12 mouse cellular contexts compared by ENCODE assay signal in genomic region chr8:115008624-115009620, GRCm38 (mm10).
DNase-seq lines count a peak whose midpoint lies in the region; ATAC-seq and TF ChIP-seq lines count a peak whose summit lies in the region.
"Had no signal": no experiment of that assay in that cellular context is flagged by ENCODE, and none has a peak within 500 bp of the region (broad histone marks: within the 10 kb centered on the region; RNA-seq: fewer than 3 reads in every experiment).

No protein-coding gene starts in this region.

- no peaks in the 10 kb centered on the region for H3K4me1 ChIP-seq in forebrain, postnatal 0 days (ENCODE audit: insufficient read depth)
- H3K4me1 ChIP-seq in forebrain, embryonic 12.5 days = peaks cover 24% of the 10 kb centered on the region
- peaks cover 12% of the 10 kb centered on the region; the same call in 1 of the 2 replicates for H3K4me1 ChIP-seq in lung, postnatal 0 days (ENCODE audit: insufficient read depth, low read depth, low read length)

- no peak overlapping the region for H3K9ac ChIP-seq in forebrain, postnatal 0 days
- H3K9ac ChIP-seq in forebrain, embryonic 12.5 days = no peak overlapping the region
- no peak overlapping the region for H3K9ac ChIP-seq in lung, postnatal 0 days (replicated peaks; ENCODE audit: low read depth)
- H3K9ac ChIP-seq: limb, embryonic 13.5 days; midbrain, embryonic 12.5 days had no signal

- no peak for TF ChIP-seq CTCF in forebrain, postnatal 0 days (IDR thresholded peaks at IDR 0.05; ENCODE audit: low read depth)
- TF ChIP-seq CTCF in lung, postnatal 0 days (IDR thresholded peaks at IDR 0.05) = no peak

- H3K36me3 ChIP-seq in forebrain, postnatal 0 days (ENCODE audit: insufficient read depth) = no peaks in the 10 kb centered on the region
- H3K36me3 ChIP-seq in forebrain, embryonic 12.5 days (replicated peaks) = no peaks in the 10 kb centered on the region
- no peaks in the 10 kb centered on the region for H3K36me3 ChIP-seq in lung, postnatal 0 days (ENCODE audit: insufficient read depth, low read length)
- H3K36me3 ChIP-seq: forebrain, embryonic 10.5 days; limb, embryonic 13.5 days; midbrain, embryonic 12.5 days had no signal

- no peak overlapping the region for H3K4me2 ChIP-seq in forebrain, postnatal 0 days (ENCODE audit: low read depth)
- no peak overlapping the region for H3K4me2 ChIP-seq in forebrain, embryonic 12.5 days
- H3K4me2 ChIP-seq in lung, postnatal 0 days (replicated peaks; ENCODE audit: low read depth, low read length) = no peak overlapping the region
- H3K4me2 ChIP-seq: limb, embryonic 13.5 days; midbrain, embryonic 12.5 days had no signal

- no peak overlapping the region for H3K27ac ChIP-seq in forebrain, postnatal 0 days (ENCODE audit: low read depth, low read length)
- H3K27ac ChIP-seq in forebrain, embryonic 12.5 days = no peak overlapping the region
- 0 out of 2 replicates have a peak overlapping the region, but pooled peaks have one; percentile 5 for H3K27ac ChIP-seq in lung, postnatal 0 days (ENCODE audit: low read length)
- H3K27ac ChIP-seq: limb, embryonic 13.5 days; midbrain, embryonic 12.5 days had no signal

- ATAC-seq in forebrain, postnatal 0 days = no peak
- ATAC-seq in forebrain, embryonic 12.5 days (ENCODE audit: low FRiP score) = no peak
- ATAC-seq in lung, postnatal 0 days = peak; percentile 23; the same call in 1 of the 2 replicates

- peaks cover 7% of the 10 kb centered on the region for H3K27me3 ChIP-seq in forebrain, postnatal 0 days (ENCODE audit: insufficient read depth, low read length)
- H3K27me3 ChIP-seq in forebrain, embryonic 12.5 days = peaks cover 24% of the 10 kb centered on the region
- H3K27me3 ChIP-seq in lung, postnatal 0 days (replicated peaks; ENCODE audit: insufficient read depth, low read length) = no peaks in the 10 kb centered on the region

- peak; percentile 32 for TF ChIP-seq EP300 in lung, postnatal 0 days (IDR thresholded peaks at IDR 0.05)

- WGBS in forebrain, postnatal 0 days = 57% methylated on average over 9 of the region's 9 CpGs
- 94% methylated on average over 9 of the region's 9 CpGs for WGBS in forebrain, embryonic 12.5 days
- WGBS in lung, postnatal 0 days = 66% methylated on average over 9 of the region's 9 CpGs

- peak; percentile 48 for DNase-seq in forebrain, postnatal 0 days
- peak; percentile 42 for DNase-seq in lung, postnatal 0 days (ENCODE audit: low spot score)
- no peak for DNase-seq in lung, adult 18-20 months
- DNase-seq in fat pad, adult 2 months (ENCODE audit: extremely low read depth, low read depth, low spot score) = peak; percentile 67
- DNase-seq in right cerebral cortex, adult 2 months (ENCODE audit: low spot score in 2 of 2) = no peak
- DNase-seq in liver = no peak
- no peak for DNase-seq in right cerebral cortex, adult 18-20 months
- DNase-seq: kidney, postnatal 4 days had no signal

- H3K9me3 ChIP-seq in forebrain, postnatal 0 days (ENCODE audit: low read length) = no peaks in the 10 kb centered on the region
- H3K9me3 ChIP-seq in forebrain, embryonic 12.5 days = no peaks in the 10 kb centered on the region
- no peaks in the 10 kb centered on the region for H3K9me3 ChIP-seq in lung, postnatal 0 days (ENCODE audit: low read length)
- H3K9me3 ChIP-seq: forebrain, embryonic 10.5 days; limb, embryonic 13.5 days; midbrain, embryonic 12.5 days had no signal

- no peak overlapping the region for H3K4me3 ChIP-seq in forebrain, postnatal 0 days (ENCODE audit: low read depth, low read length)
- no peak overlapping the region for H3K4me3 ChIP-seq in forebrain, embryonic 12.5 days (replicated peaks)
- no peak overlapping the region for H3K4me3 ChIP-seq in lung, postnatal 0 days (ENCODE audit: low read depth, low read length)
- H3K4me3 ChIP-seq: forebrain, embryonic 10.5 days; limb, embryonic 13.5 days; midbrain, embryonic 12.5 days had no signal

Comparison
In these comparisons a context has a peak if more than half of its experiments do, and no peak if none do; other contexts are left out.
1. DNase-seq: peak in forebrain, postnatal 0 days (single experiment), lung, postnatal 0 days (single experiment) and fat pad, adult 2 months (single experiment); none in lung, adult 18-20 months (0 of 2), right cerebral cortex, adult 2 months (0 of 2), liver (single experiment) and right cerebral cortex, adult 18-20 months (single experiment).